Mouse (Mus musculus) heart, embryonic 11.5 days (tissue): ENCODE measurements around the gene Ptbp1. TPM values are rescaled to one million over a fixed set of nuclear protein-coding genes. Genes with fewer than 3 reads are reported as not detected.

Source experiments
- ATAC-seq: fragments of 200-750 bp; cut with Nextera tagmentation; replicated peaks from 2 replicates; pipeline ENCODE4 v1.8.0; 2017; ENCODE audit warnings: moderate library complexity; ENCODE audit not compliant: insufficient number of reproducible peaks, low FRiP score, low TSS enrichment
- H3K27ac ChIP-seq: fragments of 300-500 bp; sonication (generic); 2 replicates; pipeline ENCODE4 v1.5.1; 2014; ENCODE audit warnings: mild to moderate bottlenecking, low read depth, low read length
- H3K27me3 ChIP-seq: fragments of 300-500 bp; sonication (generic); 2 replicates; pipeline ENCODE4 v1.6.1; 2014; ENCODE audit warnings: mild to moderate bottlenecking, low read length, mixed read lengths; ENCODE audit not compliant: control insufficient read depth, insufficient read depth
- H3K36me3 ChIP-seq: fragments of 300-500 bp; sonication (generic); 2 replicates; pipeline ENCODE4 v1.6.1; 2014; ENCODE audit warnings: mild to moderate bottlenecking, low read length, moderate library complexity, mixed read lengths; ENCODE audit not compliant: control insufficient read depth, insufficient read depth
- H3K4me1 ChIP-seq: fragments of 300-500 bp; sonication (generic); 2 replicates; pipeline ENCODE4 v1.6.1; 2014; ENCODE audit warnings: low read length; ENCODE audit not compliant: control insufficient read depth, insufficient read depth
- H3K4me2 ChIP-seq: fragments of 300-500 bp; sonication (generic); 2 replicates; pipeline ENCODE4 v1.6.1; 2014; ENCODE audit warnings: mild to moderate bottlenecking, moderate library complexity
- H3K4me3 ChIP-seq: fragments of 300-500 bp; sonication (generic); 2 replicates; pipeline ENCODE4 v1.5.1; 2014; ENCODE audit warnings: low read depth, low read length
- H3K9ac ChIP-seq: fragments of 300-500 bp; sonication (generic); 2 replicates; pipeline ENCODE4 v1.6.1; 2014; ENCODE audit warnings: mild to moderate bottlenecking, low read depth, low read length, moderate library complexity
- H3K9me3 ChIP-seq: fragments of 300-500 bp; sonication (generic); replicated peaks from 2 replicates; pipeline ENCODE4 v1.6.1; 2016; ENCODE audit warnings: low read length; ENCODE audit not compliant: control insufficient read depth
- WGBS: fragments of 180-500 bp; shearing (Covaris S2); extraction: QIAGEN DNeasy Blood & Tissue Kit; methylation state at CpG from one replicate; pipeline ENCODE4 v1.1.7; 2014; ENCODE audit not compliant: insufficient replicate concordance; 5-methylcytosine and 5-hydroxymethylcytosine counted together
- polyA plus RNA-seq: library from polyadenylated mRNA; unstranded; fragments of >200 nt; fragmentation: Nextera tagmentation; extraction: Ambion mirVana; gene quantifications from 2 replicates; pipeline ENCODE4 v1.2.1, GENCODE M21; 2014

The Ptbp1 gene
- polyA plus RNA-seq, 1 experiment from 2014 or later, result 112 TPM

GRCm38 (mm10) chr10:79874290-79874862 lies 20.1 kb downstream of the Ptbp1 start, which contains the start of the genes Prtn3 and Plppr3:
Gene Prtn3 (plus strand): TSS chr10:79874476.
Gene Plppr3 (minus strand): TSS chr10:79874634.
- Histone ChIP-seq H3K4me3 (peak within 1 kb of the TSS; percentile 69), H3K9ac (peak within 1 kb of the TSS; percentile 64), H3K4me1 (peaks cover 9% of the 10 kb centered on the region), H3K9me3 (no peaks in the 10 kb centered on the region), H3K27ac (no peak within 1 kb of the TSS), H3K27me3 (peaks cover 8% of the 10 kb centered on the region; the same call in 1 of the 2 replicates), H3K4me2 (peak within 1 kb of the TSS; percentile 74), H3K36me3 (no peaks in the 10 kb centered on the region)
- WGBS, result 0% methylated on average over 42 of the region's 57 CpGs
- peak; percentile 50 for ATAC-seq

GRCm38 (mm10) chr10:79877174-79877573 lies 22.9 kb downstream of the Ptbp1 start:
- peaks cover 20% of the 10 kb centered on the region for H3K4me1 ChIP-seq
- no peaks in the 10 kb centered on the region for H3K9me3 ChIP-seq
- H3K4me2 ChIP-seq, result no peak overlapping the region
- no peak overlapping the region for H3K9ac ChIP-seq
- H3K4me3 ChIP-seq, result no peak overlapping the region
- no peak overlapping the region for H3K27ac ChIP-seq
- 36% methylated on average over 1 of the region's 1 CpGs for WGBS
- H3K36me3 ChIP-seq, result no peaks in the 10 kb centered on the region
- peaks cover 12% of the 10 kb centered on the region for H3K27me3 ChIP-seq
- ATAC-seq, result no peak

- H3K4me1 ChIP-seq, result peaks cover 25% of the 10 kb centered on the region
- no peak overlapping the region for H3K27ac ChIP-seq
- H3K9me3 ChIP-seq, result no peaks in the 10 kb centered on the region
- WGBS, result 57% methylated on average over 12 of the region's 12 CpGs
- H3K4me2 ChIP-seq, result no peak overlapping the region
- peaks cover 15% of the 10 kb centered on the region for H3K27me3 ChIP-seq
- no peak overlapping the region for H3K4me3 ChIP-seq
- no peak for ATAC-seq
- no peak overlapping the region for H3K9ac ChIP-seq
- no peaks in the 10 kb centered on the region for H3K36me3 ChIP-seq
Observed at GRCm38 (mm10) chr10:79877757-79878156, 23.5 kb downstream of the Ptbp1 start.

GRCm38 (mm10) chr10:79879527-79879926 lies 25.3 kb downstream of the Ptbp1 start:
- H3K9ac ChIP-seq, result no peak overlapping the region
- H3K4me3 ChIP-seq, result no peak overlapping the region
- H3K36me3 ChIP-seq, result no peaks in the 10 kb centered on the region
- no peaks in the 10 kb centered on the region for H3K9me3 ChIP-seq
- H3K27ac ChIP-seq, result no peak overlapping the region
- 41% methylated on average over 3 of the region's 3 CpGs for WGBS
- no peak overlapping the region for H3K4me2 ChIP-seq
- H3K27me3 ChIP-seq, result peaks cover 15% of the 10 kb centered on the region
- peaks cover 21% of the 10 kb centered on the region for H3K4me1 ChIP-seq
- no peak for ATAC-seq

GRCm38 (mm10) chr10:79880721-79881120 lies 26.5 kb downstream of the Ptbp1 start:
- no peak for ATAC-seq
- Histone ChIP-seq H3K4me1 (peaks cover 19% of the 10 kb centered on the region), H3K4me3 (no peak overlapping the region), H3K27ac (no peak overlapping the region), H3K27me3 (peaks cover 14% of the 10 kb centered on the region), H3K9me3 (no peaks in the 10 kb centered on the region), H3K4me2 (peak overlapping the region; percentile 7; the same call in 1 of the 2 replicates), H3K36me3 (no peaks in the 10 kb centered on the region), H3K9ac (no peak overlapping the region)
- WGBS, result 15% methylated on average over 9 of the region's 9 CpGs

GRCm38 (mm10) chr10:79881981-79882380 lies 27.8 kb downstream of the Ptbp1 start:
- ATAC-seq, result no peak
- peaks cover 19% of the 10 kb centered on the region for H3K4me1 ChIP-seq
- no peaks in the 10 kb centered on the region for H3K9me3 ChIP-seq
- H3K27ac ChIP-seq, result no peak overlapping the region
- H3K4me2 ChIP-seq, result peak overlapping the region; percentile 57
- H3K4me3 ChIP-seq, result peak overlapping the region; percentile 27
- WGBS, result 5% methylated on average over 22 of the region's 22 CpGs
- H3K27me3 ChIP-seq, result peaks cover 14% of the 10 kb centered on the region
- H3K36me3 ChIP-seq, result no peaks in the 10 kb centered on the region
- H3K9ac ChIP-seq, result peak overlapping the region; percentile 44; the same call in 1 of the 2 replicates

GRCm38 (mm10) chr10:79883297-79884084 lies 29.3 kb downstream of the Ptbp1 start:
- Histone ChIP-seq H3K4me1 (peaks cover 19% of the 10 kb centered on the region), H3K9me3 (no peaks in the 10 kb centered on the region), H3K9ac (peak overlapping the region; percentile 35; the same call in 1 of the 2 replicates), H3K4me3 (no peak overlapping the region), H3K27ac (no peak overlapping the region), H3K27me3 (peaks cover 14% of the 10 kb centered on the region), H3K4me2 (peak overlapping the region; percentile 33), H3K36me3 (no peaks in the 10 kb centered on the region)
- ATAC-seq, result no peak
- WGBS, result 15% methylated on average over 22 of the region's 22 CpGs

GRCm38 (mm10) chr10:79884446-79884845 lies 30.2 kb downstream of the Ptbp1 start:
- ATAC-seq, result no peak
- Histone ChIP-seq H3K9me3 (no peaks in the 10 kb centered on the region), H3K9ac (no peak overlapping the region), H3K36me3 (no peaks in the 10 kb centered on the region), H3K27me3 (peaks cover 14% of the 10 kb centered on the region), H3K27ac (no peak overlapping the region), H3K4me3 (no peak overlapping the region), H3K4me2 (no peak overlapping the region), H3K4me1 (peaks cover 17% of the 10 kb centered on the region)
- WGBS, result 57% methylated on average over 4 of the region's 4 CpGs
